Comparison of ENCODE assay signal across 15 mouse cellular contexts in the genomic region with DNA sequence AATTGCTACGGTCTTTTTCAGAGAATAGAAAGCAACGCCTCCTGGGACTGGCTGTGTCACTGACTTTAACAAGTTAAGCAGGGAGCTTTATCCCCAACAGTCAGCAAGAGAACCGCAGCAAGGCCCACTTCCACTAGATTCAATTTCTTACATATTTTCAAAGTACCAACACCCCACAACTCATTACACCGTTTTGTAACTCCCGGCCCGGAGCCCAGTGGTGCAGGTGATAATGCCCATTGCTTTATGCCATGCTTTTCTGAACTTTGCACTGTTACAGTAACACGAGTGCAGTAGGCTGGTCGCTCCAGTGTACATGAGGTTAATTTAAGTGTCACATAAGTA. TPM values are rescaled to one million over a fixed set of nuclear protein-coding genes. Genes with fewer than 3 reads are reported as not detected.
A peak's percentile ranks its signal among the peaks of the same experiment; 100 is the strongest.
DNase-seq lines count a peak whose midpoint lies in the region; ATAC-seq and TF ChIP-seq lines count a peak whose summit lies in the region.
"Had no signal": no experiment of that assay in that cellular context is flagged by ENCODE, and none has a peak within 500 bp of the region (broad histone marks: within the 10 kb centered on the region; RNA-seq: fewer than 3 reads in every experiment).

No protein-coding gene starts in this region.

- H3K4me3 ChIP-seq in midbrain, embryonic 14.5 days (replicated peaks; ENCODE audit: low read depth, low read length) = no peak overlapping the region
- no peak overlapping the region for H3K4me3 ChIP-seq in midbrain, embryonic 15.5 days
- peak overlapping the region; percentile 54 for H3K4me3 ChIP-seq in intestine, postnatal 0 days (ENCODE audit: low read depth, low read length)
- H3K4me3 ChIP-seq in forebrain, embryonic 10.5 days = no peak overlapping the region

- H3K9me3 ChIP-seq in midbrain, embryonic 14.5 days (ENCODE audit: control insufficient read depth, low read length) = no peaks in the 10 kb centered on the region
- no peaks in the 10 kb centered on the region for H3K9me3 ChIP-seq in midbrain, embryonic 15.5 days
- H3K9me3 ChIP-seq in intestine, postnatal 0 days (ENCODE audit: control insufficient read depth) = no peaks in the 10 kb centered on the region
- no peaks in the 10 kb centered on the region for H3K9me3 ChIP-seq in forebrain, embryonic 10.5 days
- H3K9me3 ChIP-seq: heart, embryonic 10.5 days; limb, embryonic 15.5 days; midbrain, embryonic 12.5 days had no signal

- TF ChIP-seq CTCF in intestine, postnatal 0 days (IDR thresholded peaks at IDR 0.05; ENCODE audit: low read depth) = no peak

- H3K27ac ChIP-seq in midbrain, embryonic 14.5 days (replicated peaks; ENCODE audit: low read depth, low read length) = no peak overlapping the region
- no peak overlapping the region for H3K27ac ChIP-seq in midbrain, embryonic 15.5 days
- H3K27ac ChIP-seq in intestine, postnatal 0 days (ENCODE audit: low read depth, low read length) = no peak overlapping the region
- H3K27ac ChIP-seq in forebrain, embryonic 10.5 days = no peak overlapping the region
- H3K27ac ChIP-seq: heart, embryonic 10.5 days; limb, embryonic 15.5 days; midbrain, embryonic 12.5 days had no signal

- no peak overlapping the region for H3K4me2 ChIP-seq in midbrain, embryonic 14.5 days (ENCODE audit: low read length)
- H3K4me2 ChIP-seq in midbrain, embryonic 15.5 days = no peak overlapping the region; the same call in 1 of the 2 replicates
- H3K4me2 ChIP-seq in intestine, postnatal 0 days (replicated peaks; ENCODE audit: low read depth) = peak overlapping the region; percentile 97

- ATAC-seq in midbrain, embryonic 14.5 days (ENCODE audit: low FRiP score, low TSS enrichment) = no peak
- ATAC-seq in midbrain, embryonic 15.5 days (replicated peaks) = no peak
- ATAC-seq in intestine, postnatal 0 days = peak; percentile 58; the same call in 1 of the 2 replicates
- peak; percentile 10 for ATAC-seq in megakaryocyte-erythroid progenitor cell, adult 5-6 weeks (replicated peaks; ENCODE audit: low FRiP score, low TSS enrichment, poor library complexity, severe bottlenecking)

- H3K9ac ChIP-seq in midbrain, embryonic 14.5 days (replicated peaks; ENCODE audit: low read length) = no peak overlapping the region
- no peak overlapping the region for H3K9ac ChIP-seq in midbrain, embryonic 15.5 days
- no peak overlapping the region for H3K9ac ChIP-seq in intestine, postnatal 0 days (ENCODE audit: low read depth, low read length)
- H3K9ac ChIP-seq: limb, embryonic 15.5 days; midbrain, embryonic 12.5 days had no signal

- DNase-seq in heart, adult 11 months = peak; percentile 64
- DNase-seq in heart, adult 18-20 months = no peak
- DNase-seq in midbrain, embryonic 14.5 days = peak; percentile 32
- DNase-seq in forebrain, embryonic 10.5 days (ENCODE audit: extremely low spot score, low spot score) = no peak
- no peak for DNase-seq in urinary bladder, postnatal 36 days (ENCODE audit: low spot score in 2 of 2)
- DNase-seq: adrenal gland, postnatal 25 days had no signal

- peaks cover 5% of the 10 kb centered on the region for H3K36me3 ChIP-seq in midbrain, embryonic 14.5 days (ENCODE audit: control insufficient read depth, insufficient read depth, low read length)
- H3K36me3 ChIP-seq in midbrain, embryonic 15.5 days (replicated peaks) = no peaks in the 10 kb centered on the region
- 0 out of 2 replicates have a peak, but pooled peaks cover 3% of the 10 kb centered on the region for H3K36me3 ChIP-seq in intestine, postnatal 0 days (ENCODE audit: control insufficient read depth, insufficient read depth)
- peaks cover 6% of the 10 kb centered on the region for H3K36me3 ChIP-seq in forebrain, embryonic 10.5 days (replicated peaks)
- H3K36me3 ChIP-seq: limb, embryonic 15.5 days; midbrain, embryonic 12.5 days had no signal

- WGBS in midbrain, embryonic 14.5 days = 53% methylated on average over 8 of the region's 8 CpGs
- 55% methylated on average over 8 of the region's 8 CpGs for WGBS in midbrain, embryonic 15.5 days
- 44% methylated on average over 8 of the region's 8 CpGs for WGBS in intestine, postnatal 0 days
- 57% methylated on average over 8 of the region's 8 CpGs for WGBS in forebrain, embryonic 10.5 days

- peaks cover 11% of the 10 kb centered on the region; the same call in 1 of the 2 replicates for H3K4me1 ChIP-seq in midbrain, embryonic 14.5 days (ENCODE audit: control insufficient read depth, insufficient read depth, low read length)
- peaks cover 21% of the 10 kb centered on the region for H3K4me1 ChIP-seq in midbrain, embryonic 15.5 days
- H3K4me1 ChIP-seq in intestine, postnatal 0 days (replicated peaks; ENCODE audit: control insufficient read depth, insufficient read depth, low read length) = peaks cover 7% of the 10 kb centered on the region; the same call in 1 of the 2 replicates
- H3K4me1 ChIP-seq in forebrain, embryonic 10.5 days = peaks cover 21% of the 10 kb centered on the region

- H3K27me3 ChIP-seq in midbrain, embryonic 14.5 days (ENCODE audit: control insufficient read depth, insufficient read depth, low read length) = peaks cover 61% of the 10 kb centered on the region
- H3K27me3 ChIP-seq in midbrain, embryonic 15.5 days (replicated peaks) = peaks cover 46% of the 10 kb centered on the region
- H3K27me3 ChIP-seq in intestine, postnatal 0 days (replicated peaks; ENCODE audit: control insufficient read depth, insufficient read depth, low read length) = peaks cover 18% of the 10 kb centered on the region
- peaks cover 67% of the 10 kb centered on the region for H3K27me3 ChIP-seq in forebrain, embryonic 10.5 days (ENCODE audit: poor library complexity, severe bottlenecking)

RNA-seq across cellular contexts. Expression of gene Gp5, which starts 0.4 kb away (rescaled TPM):
- under 1 TPM; 0.50 to 0.80 TPM for total RNA-seq in heart, adult 18-20 months (2021)
- polyA plus RNA-seq in midbrain, embryonic 14.5 days (2014; fragmentation: Nextera tagmentation; extraction: Ambion mirVana) = 0.23 and 0.30 TPM in 2 replicates
- polyA plus RNA-seq in midbrain, embryonic 15.5 days (2015; fragmentation: Nextera tagmentation; extraction: Ambion mirVana) = 0.23 and 0.31 TPM in 2 replicates
- polyA plus RNA-seq in intestine, postnatal 0 days (2015; fragmentation: Nextera tagmentation; extraction: Ambion mirVana) = 0.13 TPM in 2 replicates
- total RNA-seq in megakaryocyte-erythroid progenitor cell, adult 5-6 weeks (2014; fragmentation: Nextera tagmentation) = 9.4 and 13.1 TPM in 2 replicates
- total RNA-seq in megakaryocyte-erythroid progenitor cell, adult 5-6 weeks (2017) = 14.5 and 17.1 TPM in 2 replicates
- 1.4 and 1.5 TPM in 2 replicates for polyA plus RNA-seq in forebrain, embryonic 10.5 days (2016; fragmentation: Nextera tagmentation; extraction: Ambion mirVana)
- polyA plus RNA-seq: inflammation-experienced regulatory T-cells, adult 6 months had no signal

RNA-seq across cellular contexts. Expression of gene Lrrc15, which starts 27.1 kb away (rescaled TPM):
- total RNA-seq in heart, adult 18-20 months (2021) = under 1 TPM; 0.08 to 0.20 TPM
- 0.13 and 0.43 TPM in 2 replicates for polyA plus RNA-seq in midbrain, embryonic 14.5 days (2014; fragmentation: Nextera tagmentation; extraction: Ambion mirVana)
- 0.22 and 0.24 TPM in 2 replicates for polyA plus RNA-seq in midbrain, embryonic 15.5 days (2015; fragmentation: Nextera tagmentation; extraction: Ambion mirVana)
- polyA plus RNA-seq in intestine, postnatal 0 days (2015; fragmentation: Nextera tagmentation; extraction: Ambion mirVana) = 0.30 and 0.34 TPM in 2 replicates
- not detected in 2 replicates for total RNA-seq in megakaryocyte-erythroid progenitor cell, adult 5-6 weeks (2014; fragmentation: Nextera tagmentation)
- total RNA-seq in megakaryocyte-erythroid progenitor cell, adult 5-6 weeks (2017) = not detected in 2 replicates
- polyA plus RNA-seq in forebrain, embryonic 10.5 days (2016; fragmentation: Nextera tagmentation; extraction: Ambion mirVana) = 0.32 and 0.35 TPM in 2 replicates
- total RNA-seq: adrenal gland, postnatal 25 days; common myeloid progenitor, adult 5-6 weeks had no signal

RNA-seq across cellular contexts. Expression of gene Cpn2, which starts 42.8 kb away (rescaled TPM):
- under 1 TPM; 0.10 to 0.13 TPM for total RNA-seq in heart, adult 18-20 months (2021)
- not detected in 2 replicates for polyA plus RNA-seq in midbrain, embryonic 14.5 days (2014; fragmentation: Nextera tagmentation; extraction: Ambion mirVana)
- not detected in 2 replicates for polyA plus RNA-seq in midbrain, embryonic 15.5 days (2015; fragmentation: Nextera tagmentation; extraction: Ambion mirVana)
- 0.08 and 0.09 TPM in 2 replicates for polyA plus RNA-seq in intestine, postnatal 0 days (2015; fragmentation: Nextera tagmentation; extraction: Ambion mirVana)
- total RNA-seq in megakaryocyte-erythroid progenitor cell, adult 5-6 weeks (2014; fragmentation: Nextera tagmentation) = not detected in 2 replicates
- not detected in 2 replicates for total RNA-seq in megakaryocyte-erythroid progenitor cell, adult 5-6 weeks (2017)
- not detected in 2 replicates for polyA plus RNA-seq in forebrain, embryonic 10.5 days (2016; fragmentation: Nextera tagmentation; extraction: Ambion mirVana)
- total RNA-seq: common myeloid progenitor, adult 5-6 weeks; layer of hippocampus, postnatal 36 days had no signal
- polyA plus RNA-seq: inflammation-experienced regulatory T-cells, adult 6 months; limb, embryonic 15.5 days; midbrain, embryonic 12.5 days had no signal

Comparison
In these comparisons a context has a peak if more than half of its experiments do, and no peak if none do; other contexts are left out.
1. DNase-seq: peak in heart, adult 11 months (single experiment) and midbrain, embryonic 14.5 days (single experiment); none in heart, adult 18-20 months (0 of 2), forebrain, embryonic 10.5 days (single experiment) and urinary bladder, postnatal 36 days (0 of 2).
2. ATAC-seq: peak in intestine, postnatal 0 days (single experiment) and megakaryocyte-erythroid progenitor cell, adult 5-6 weeks (single experiment); none in midbrain, embryonic 14.5 days (single experiment) and midbrain, embryonic 15.5 days (single experiment).